Mouse (Mus musculus) right cerebral cortex, postnatal 10 days (tissue): ENCODE measurements at regions not wholly inside any gene's neighbourhood (a gene's known extent, or its start where the extent isn't known, plus 50 kb on each side); places are given as distances from the start of the nearest gene placed in this dataset.
A peak's percentile ranks its signal among the peaks of the same experiment; 100 is the strongest.

Source experiments
- DNase-seq, 2 experiments: peaks; one replicate each; pipeline ENCODE4 v3.0.0; 2021; ENCODE audit warnings: low spot score in 2 of 2

GRCm38 (mm10) chr2:170219611-170220401 lies 71.9 kb upstream of the Zfp217 start:
- DNase-seq, result peak; percentile 36 to 48

GRCm38 (mm10) chr2:170219161-170219581 lies 71.3 kb upstream of the Zfp217 start:
- DNase-seq, result no peak

- peak; percentile 77 to 78 for DNase-seq
These were observed 70.5 kb upstream of the Zfp217 start for GRCm38 (mm10) chr2:170218230-170219044.

- no peak for DNase-seq
These were observed 68.4 kb upstream of the Zfp217 start for GRCm38 (mm10) chr2:170216311-170216710.

- peak in 1 of 2 experiments; percentile 33 for DNase-seq
These were observed 61.2 kb upstream of the Zfp217 start for GRCm38 (mm10) chr2:170209121-170209520.

GRCm38 (mm10) chr2:170207878-170208277 lies 60.0 kb upstream of the Zfp217 start:
- no peak for DNase-seq

- DNase-seq, result no peak
These were observed 59.5 kb upstream of the Zfp217 start for GRCm38 (mm10) chr2:170207395-170207794.

- DNase-seq, result no peak
These were observed 59.0 kb upstream of the Zfp217 start for GRCm38 (mm10) chr2:170206870-170207269.

GRCm38 (mm10) chr2:170206442-170206754 lies 58.5 kb upstream of the Zfp217 start:
- DNase-seq, result no peak

GRCm38 (mm10) chr2:170205591-170206441 lies 57.9 kb upstream of the Zfp217 start:
- no peak for DNase-seq

- no peak for DNase-seq
These were observed 57.0 kb upstream of the Zfp217 start for GRCm38 (mm10) chr2:170204768-170205514.

GRCm38 (mm10) chr2:170203496-170203895 lies 55.6 kb upstream of the Zfp217 start:
- DNase-seq, result no peak

- DNase-seq, result no peak
These were observed 54.0 kb upstream of the Zfp217 start for GRCm38 (mm10) chr2:170201816-170202371.
